13 mouse cellular contexts compared by ENCODE assay signal in genomic region chr17:65957782-65958325, GRCm38 (mm10). TPM values are rescaled to one million over a fixed set of nuclear protein-coding genes. Genes with fewer than 3 reads are reported as not detected.
DNase-seq lines count a peak whose midpoint lies in the region; ATAC-seq and TF ChIP-seq lines count a peak whose summit lies in the region.
"Had no signal": no experiment of that assay in that cellular context is flagged by ENCODE, and none has a peak within 500 bp of the region (broad histone marks: within the 10 kb centered on the region; RNA-seq: fewer than 3 reads in every experiment).

No protein-coding gene starts in this region.

- peaks cover 17% of the 10 kb centered on the region for H3K4me1 ChIP-seq in kidney, embryonic 16.5 days (ENCODE audit: insufficient read depth, low read length)
- H3K4me1 ChIP-seq in MEL (ENCODE audit: control insufficient read depth in 1 of 2, insufficient read depth in 2 of 2, low read length in 2 of 2) = peaks cover 7 to 26% of the 10 kb centered on the region in 2 experiments

- no peak overlapping the region for H3K4me3 ChIP-seq in kidney, embryonic 16.5 days (ENCODE audit: low read length)
- no peak overlapping the region; a peak in 1 of 4 replicates for H3K4me3 ChIP-seq in MEL (ENCODE audit: control insufficient read depth in 1 of 2, insufficient read depth in 1 of 2, low read depth in 2 of 2, low read length in 2 of 2)
- H3K4me3 ChIP-seq: hindbrain, embryonic 10.5 days; liver, embryonic 13.5 days had no signal

- ATAC-seq in kidney, embryonic 16.5 days (ENCODE audit: low FRiP score, low TSS enrichment) = peak; percentile 44; the same call in 1 of the 2 replicates
- no peak for ATAC-seq in megakaryocyte progenitor cell, adult 5-6 weeks (replicated peaks; ENCODE audit: poor library complexity)

- WGBS in kidney, embryonic 16.5 days = 66% methylated on average over 8 of the region's 8 CpGs

- TF ChIP-seq POLR2A in MEL (IDR thresholded peaks at IDR 0.05; ENCODE audit: control insufficient read depth in 1 of 2, insufficient read depth in 1 of 2, low read depth in 1 of 2, low read length in 2 of 2, poor library complexity in 1 of 2) = no peak

- H3K4me2 ChIP-seq in kidney, embryonic 16.5 days (replicated peaks; ENCODE audit: low read depth, low read length) = no peak overlapping the region
- H3K4me2 ChIP-seq: liver, embryonic 13.5 days had no signal

- H3K36me3 ChIP-seq in kidney, embryonic 16.5 days (ENCODE audit: insufficient read depth, low read length) = no peaks in the 10 kb centered on the region
- peaks cover 0 to 20% of the 10 kb centered on the region in 2 experiments; a peak in 2 of 4 replicates for H3K36me3 ChIP-seq in MEL (ENCODE audit: control insufficient read depth in 1 of 2, insufficient read depth in 2 of 2, low read length in 2 of 2)
- H3K36me3 ChIP-seq: hindbrain, embryonic 10.5 days; liver, embryonic 13.5 days had no signal

- TF ChIP-seq RAD21 in MEL (IDR thresholded peaks at IDR 0.05; ENCODE audit: low read depth, low read length) = no peak

- H3K79me2 ChIP-seq in MEL (ENCODE audit: control insufficient read depth, insufficient read depth, low read length, poor library complexity) = no peaks in the 10 kb centered on the region

- intact Hi-C loops in heart, postnatal 10 days (cut with DNase I) = no loop called here

- H3K27ac ChIP-seq in kidney, embryonic 16.5 days (ENCODE audit: low read length) = peak overlapping the region; percentile 73
- H3K27ac ChIP-seq in MEL (ENCODE audit: control insufficient read depth, low read depth, low read length) = peak overlapping the region; percentile 2; the same call in 1 of the 2 replicates
- H3K27ac ChIP-seq: hindbrain, embryonic 10.5 days; liver, embryonic 13.5 days had no signal

- peak; percentile 50 for DNase-seq in cerebellum, adult 9-10 months
- DNase-seq in cerebellum, adult 11-12 months = no peak
- peak; percentile 79 for DNase-seq in heart, adult 11 months
- DNase-seq in heart, postnatal 10 days = no peak
- no peak for DNase-seq in kidney, postnatal 36 days
- DNase-seq in MEL (ENCODE audit: low read depth, low spot score) = no peak
- DNase-seq: liver, embryonic 13.5 days; midbrain, embryonic 14.5 days; right cerebral cortex, adult 18-20 months; thymus, postnatal 25 days had no signal

- no peak overlapping the region for H3K9ac ChIP-seq in kidney, embryonic 16.5 days (replicated peaks; ENCODE audit: low read length)
- H3K9ac ChIP-seq in MEL (ENCODE audit: control insufficient read depth, low read depth, low read length, poor library complexity, severe bottlenecking) = no peak overlapping the region
- H3K9ac ChIP-seq: liver, embryonic 13.5 days had no signal

- H3K27me3 ChIP-seq in kidney, embryonic 16.5 days (ENCODE audit: insufficient read depth, low read length) = no peaks in the 10 kb centered on the region
- H3K27me3 ChIP-seq in MEL (ENCODE audit: control insufficient read depth in 1 of 2, insufficient read depth in 2 of 2, low read length in 2 of 2) = no peaks in the 10 kb centered on the region
- H3K27me3 ChIP-seq: liver, embryonic 13.5 days had no signal

- TF ChIP-seq CTCF in MEL (IDR thresholded peaks at IDR 0.05 in 2 of 3, conservative IDR thresholded peaks at IDR 0.05 in 1 of 3; ENCODE audit: control insufficient read depth in 1 of 3, insufficient read depth in 1 of 3, low read depth in 2 of 3, low read length in 3 of 3, poor library complexity in 1 of 3, severe bottlenecking in 1 of 3) = no peak

- TF ChIP-seq EP300 in MEL (IDR thresholded peaks at IDR 0.05; ENCODE audit: low read depth in 1 of 2, low read length in 2 of 2) = no peak

- no peaks in the 10 kb centered on the region for H3K9me3 ChIP-seq in kidney, embryonic 16.5 days (ENCODE audit: low read length)
- H3K9me3 ChIP-seq in MEL (replicated peaks; ENCODE audit: insufficient read depth, low read length) = no peaks in the 10 kb centered on the region
- H3K9me3 ChIP-seq: hindbrain, embryonic 10.5 days; liver, embryonic 13.5 days had no signal

TF ChIP-seq in MEL, 35 proteins besides CTCF, POLR2A, EP300 and RAD21:
- no peak for TF ChIP-seq JUND (IDR thresholded peaks at IDR 0.05; ENCODE audit: low read depth, low read length)
- TF ChIP-seq GABPA (IDR thresholded peaks at IDR 0.05; ENCODE audit: low read depth, low read length) = no peak
- TF ChIP-seq RCOR1 (IDR thresholded peaks at IDR 0.05; ENCODE audit: low read depth, low read length) = no peak
- no peak for TF ChIP-seq POLR2AphosphoS5 (IDR thresholded peaks at IDR 0.05; ENCODE audit: borderline replicate concordance, low read depth, low read length)
- TF ChIP-seq MEF2A (IDR thresholded peaks at IDR 0.05; ENCODE audit: extremely low read depth, insufficient replicate concordance, low read depth, low read length, poor library complexity, severe bottlenecking) = no peak
- TF ChIP-seq MAX (IDR thresholded peaks at IDR 0.05; ENCODE audit: low read length) = no peak
- TF ChIP-seq SIN3A (IDR thresholded peaks at IDR 0.05; ENCODE audit: low read length) = no peak
- TF ChIP-seq CHD2 (IDR thresholded peaks at IDR 0.05; ENCODE audit: low read length) = no peak
- TF ChIP-seq ZNF384 (IDR thresholded peaks at IDR 0.05; ENCODE audit: low read depth, low read length) = no peak
- TF ChIP-seq ZKSCAN1 (IDR thresholded peaks at IDR 0.05; ENCODE audit: low read depth, low read length) = no peak
- no peak for TF ChIP-seq TBP (IDR thresholded peaks at IDR 0.05; ENCODE audit: low read depth, low read length)
- TF ChIP-seq USF1 (IDR thresholded peaks at IDR 0.05; ENCODE audit: low read depth, low read length) = no peak
- no peak for TF ChIP-seq NRF1 (IDR thresholded peaks at IDR 0.05; ENCODE audit: insufficient read depth, low read depth, low read length, poor library complexity, severe bottlenecking)
- no peak for TF ChIP-seq MAZ (IDR thresholded peaks at IDR 0.05; ENCODE audit: low read depth, low read length)
- no peak for TF ChIP-seq GATA1 (IDR thresholded peaks at IDR 0.05; ENCODE audit: low read depth, low read length)
- TF ChIP-seq USF2 (IDR thresholded peaks at IDR 0.05; ENCODE audit: borderline replicate concordance in 1 of 2, insufficient read depth in 1 of 2, low read depth in 1 of 2, low read length in 2 of 2) = no peak
- TF ChIP-seq E2F4 (IDR thresholded peaks at IDR 0.05; ENCODE audit: borderline replicate concordance, low read depth, low read length) = no peak
- no peak for TF ChIP-seq BHLHE40 (IDR thresholded peaks at IDR 0.05; ENCODE audit: borderline replicate concordance, low read depth, low read length)

RNA-seq across cellular contexts. Expression of gene Twsg1, which starts 6.8 kb away (rescaled TPM):
- 10 to 100 TPM; 67.5 to 71.5 TPM for total RNA-seq in heart, postnatal 10 days (2021)
- 131 and 136 TPM in 2 replicates for polyA plus RNA-seq in kidney, embryonic 16.5 days (2015; fragmentation: Nextera tagmentation; extraction: Ambion mirVana)
- total RNA-seq in MEL (2012; rRNA removed) = 11.9 and 17.0 TPM in 2 replicates
- 10 to 100 TPM in 1 of 2 experiments, not detected in 1; 17.7 TPM for polyA plus RNA-seq in MEL (2012; ENCODE audit: insufficient read depth in 1 of 2, insufficient read length in 2 of 2, low read depth in 1 of 2, low replicate concordance in 2 of 2, missing spikeins in 1 of 2)
- 12.0 and 13.2 TPM in 2 replicates for total RNA-seq in megakaryocyte progenitor cell, adult 5-6 weeks (2015)
- 10.1 and 11.3 TPM in 2 replicates for total RNA-seq in megakaryocyte progenitor cell, adult 5-6 weeks (2017)

Comparison
In these comparisons a context has a peak if more than half of its experiments do, and no peak if none do; other contexts are left out.
1. DNase-seq: peak in cerebellum, adult 9-10 months (single experiment) and heart, adult 11 months (single experiment); none in cerebellum, adult 11-12 months (single experiment), heart, postnatal 10 days (0 of 2), kidney, postnatal 36 days (0 of 2) and MEL (single experiment).